Mouse (Mus musculus): ENCODE measurements at regions not wholly inside any gene's neighbourhood (a gene's known extent, or its start where the extent isn't known, plus 50 kb on each side); places are given as distances from the start of the nearest gene placed in this dataset.

DNA sequence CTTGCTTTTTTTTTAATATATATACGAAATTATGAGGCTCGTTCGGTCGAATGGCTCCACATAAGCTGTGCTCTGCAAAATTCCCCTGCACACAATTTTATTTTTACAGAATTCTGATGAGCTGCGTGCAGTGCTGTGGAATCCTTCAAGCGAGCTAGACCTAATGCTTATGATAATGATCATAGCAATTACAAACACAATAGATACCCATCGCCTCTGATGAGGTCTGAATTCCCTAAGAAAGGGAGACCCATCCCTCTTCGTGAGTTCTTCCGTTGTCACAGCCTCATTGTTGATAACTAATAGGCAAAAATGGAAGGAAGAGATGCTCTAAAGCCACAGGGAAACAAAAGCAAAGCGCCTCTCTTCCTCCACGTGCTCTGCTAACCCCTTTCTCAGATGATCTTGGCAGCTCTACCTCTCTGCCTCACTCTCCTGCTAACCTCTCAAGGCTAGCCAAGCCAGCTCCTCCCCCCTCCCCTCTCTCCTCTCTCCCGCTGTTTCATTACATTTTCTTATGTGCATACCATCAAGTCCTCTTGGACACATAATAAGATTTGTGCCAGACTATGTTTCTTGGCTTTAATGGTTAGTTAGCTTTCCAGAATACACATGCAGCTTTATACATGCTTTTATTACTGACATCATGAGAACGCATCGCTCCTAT is 367.7 kb upstream of the Adgrl2 start:
- CTCF ChIA-PET = no interaction called here

DNA sequence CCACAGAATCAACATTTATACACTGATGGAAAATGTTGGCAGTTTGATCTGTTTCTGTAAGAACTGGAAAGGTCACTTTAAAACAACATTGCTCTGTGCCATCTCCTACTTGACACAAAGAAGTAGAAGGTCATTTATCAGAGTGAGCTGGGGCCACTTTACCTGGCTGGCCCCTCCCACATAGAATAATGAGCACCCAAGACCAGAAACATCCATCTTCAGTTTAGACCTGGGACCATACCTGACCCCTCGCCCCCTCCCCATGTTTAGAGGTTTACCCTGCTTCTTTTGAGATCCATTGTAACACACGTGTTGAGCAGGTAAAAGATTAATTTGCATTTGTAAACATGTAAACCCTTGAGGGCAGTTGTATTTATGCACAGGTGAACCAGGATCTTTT is 366.8 kb upstream of the Adgrl2 start:
- CTCF ChIA-PET = no interaction called here

GRCm38 (mm10) chr3:149355362-149355761 is 365.0 kb upstream of the Adgrl2 start:
- CTCF ChIA-PET = interaction anchor here (0.7 kb wide), 1 partner anchor 88 kb away, joined by 8 read pairs; no protein-coding TSS in a partner anchor

- CTCF ChIA-PET = no interaction called here
Observed at GRCm38 (mm10) chr3:149353958-149354357, 363.6 kb upstream of the Adgrl2 start.

DNA sequence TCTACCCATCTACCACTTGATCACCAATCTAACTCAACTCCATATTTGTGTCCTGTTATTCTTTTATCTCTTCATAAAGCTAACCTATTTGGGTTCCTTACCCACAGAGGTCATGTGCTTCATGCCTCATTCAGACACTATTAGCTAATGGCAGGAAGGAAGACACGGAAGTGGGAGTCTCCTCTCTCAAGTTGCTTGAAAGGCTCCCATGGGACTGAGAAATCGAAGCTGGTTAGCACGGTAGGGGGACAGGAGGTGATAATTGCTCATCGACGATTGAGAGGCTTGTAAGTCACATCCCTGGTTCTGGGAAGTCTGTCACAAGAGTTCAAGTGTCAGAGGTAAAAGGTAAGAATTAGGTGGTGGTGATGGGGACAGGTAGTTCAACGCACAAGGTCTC is 362.2 kb upstream of the Adgrl2 start:
- CTCF ChIA-PET = no interaction called here

- CTCF ChIA-PET = interaction anchor here (1.1 kb wide), 1 partner anchor 86 kb away, joined by 3 read pairs; no protein-coding TSS in a partner anchor
Observed at GRCm38 (mm10) chr3:149349731-149350130, 359.4 kb upstream of the Adgrl2 start.

DNA sequence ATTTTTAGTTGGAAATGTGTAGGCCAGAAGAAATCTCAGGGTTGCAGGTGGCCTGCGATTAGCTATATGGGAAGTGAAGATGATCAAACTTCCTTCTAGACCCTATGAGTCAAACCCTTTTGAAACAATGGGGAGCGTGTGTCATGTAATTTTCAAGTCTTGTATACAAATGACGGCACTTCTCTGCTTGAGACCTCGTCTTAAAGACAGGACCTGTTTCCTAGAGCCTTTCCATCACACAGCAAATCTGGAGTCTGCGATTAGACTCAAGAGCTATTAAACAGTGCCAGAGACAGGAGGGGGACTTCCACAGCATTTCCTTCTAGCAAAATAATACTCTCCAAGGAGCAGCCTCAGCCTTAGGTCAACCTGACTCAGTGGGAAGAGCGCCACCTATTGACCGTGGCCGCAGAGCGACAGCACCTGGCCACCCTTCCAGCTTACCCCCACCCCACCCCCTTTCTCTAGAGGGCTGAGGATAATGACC is 358.9 kb upstream of the Adgrl2 start:
- CTCF ChIA-PET = interaction anchor here (1.1 kb wide), 1 partner anchor 87 kb away, joined by 3 read pairs; no protein-coding TSS in a partner anchor

- CTCF ChIA-PET = no interaction called here
Observed at GRCm38 (mm10) chr3:149348459-149348971, 358.2 kb upstream of the Adgrl2 start.

GRCm38 (mm10) chr3:149347241-149347992 is 357.1 kb upstream of the Adgrl2 start:
- CTCF ChIA-PET = interaction anchor here (0.5 kb wide), 1 partner anchor 273 kb away, joined by 6 read pairs; no protein-coding TSS in a partner anchor

- CTCF ChIA-PET = no interaction called here
Observed at GRCm38 (mm10) chr3:149342511-149342910, 352.2 kb upstream of the Adgrl2 start.

GRCm38 (mm10) chr3:149339374-149339753 is 349.0 kb upstream of the Adgrl2 start:
- CTCF ChIA-PET = no interaction called here

DNA sequence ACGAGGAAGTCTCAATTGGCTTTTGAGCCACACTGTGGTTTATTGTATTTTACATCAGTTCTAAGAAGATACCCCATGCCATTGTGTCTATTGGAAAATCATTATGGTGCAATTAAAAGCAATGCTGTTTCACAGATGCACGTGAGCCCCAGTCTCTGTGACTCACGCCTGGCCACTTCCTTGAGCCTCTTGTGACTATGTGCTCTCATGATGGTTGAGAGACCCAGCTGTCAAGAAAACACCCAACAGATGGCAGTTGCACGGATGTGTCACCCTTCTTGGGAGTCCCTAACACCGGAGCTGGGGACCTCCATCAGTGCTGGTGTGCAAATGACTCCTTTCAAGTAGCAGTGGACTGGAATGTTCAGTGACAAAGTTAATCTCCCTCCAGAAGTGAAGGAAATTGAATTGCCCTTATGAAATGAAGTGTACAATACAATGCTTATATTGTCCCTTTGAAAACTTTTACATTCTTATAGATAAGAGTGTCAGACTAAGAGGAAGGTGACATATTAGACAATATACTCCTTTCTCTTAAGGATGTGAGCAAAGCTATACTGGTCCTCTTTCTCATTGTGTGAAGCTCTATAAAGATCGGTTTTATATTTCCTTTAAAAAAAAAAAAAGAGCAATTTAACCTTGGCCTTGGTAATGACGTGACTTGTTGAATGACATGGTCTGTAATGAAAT is 348.5 kb upstream of the Adgrl2 start:
- CTCF ChIA-PET = no interaction called here

GRCm38 (mm10) chr3:149335259-149335658 is 344.9 kb upstream of the Adgrl2 start:
- CTCF ChIA-PET = no interaction called here

GRCm38 (mm10) chr3:149333607-149334006 is 343.3 kb upstream of the Adgrl2 start:
- CTCF ChIA-PET = no interaction called here

- CTCF ChIA-PET = no interaction called here
Observed at GRCm38 (mm10) chr3:149333131-149333530, 342.8 kb upstream of the Adgrl2 start.

- CTCF ChIA-PET = interaction anchor here (0.5 kb wide), 1 partner anchor 636 kb away, joined by 4 read pairs; no protein-coding TSS in a partner anchor
Observed at GRCm38 (mm10) chr3:149332105-149332504, 341.8 kb upstream of the Adgrl2 start.

DNA sequence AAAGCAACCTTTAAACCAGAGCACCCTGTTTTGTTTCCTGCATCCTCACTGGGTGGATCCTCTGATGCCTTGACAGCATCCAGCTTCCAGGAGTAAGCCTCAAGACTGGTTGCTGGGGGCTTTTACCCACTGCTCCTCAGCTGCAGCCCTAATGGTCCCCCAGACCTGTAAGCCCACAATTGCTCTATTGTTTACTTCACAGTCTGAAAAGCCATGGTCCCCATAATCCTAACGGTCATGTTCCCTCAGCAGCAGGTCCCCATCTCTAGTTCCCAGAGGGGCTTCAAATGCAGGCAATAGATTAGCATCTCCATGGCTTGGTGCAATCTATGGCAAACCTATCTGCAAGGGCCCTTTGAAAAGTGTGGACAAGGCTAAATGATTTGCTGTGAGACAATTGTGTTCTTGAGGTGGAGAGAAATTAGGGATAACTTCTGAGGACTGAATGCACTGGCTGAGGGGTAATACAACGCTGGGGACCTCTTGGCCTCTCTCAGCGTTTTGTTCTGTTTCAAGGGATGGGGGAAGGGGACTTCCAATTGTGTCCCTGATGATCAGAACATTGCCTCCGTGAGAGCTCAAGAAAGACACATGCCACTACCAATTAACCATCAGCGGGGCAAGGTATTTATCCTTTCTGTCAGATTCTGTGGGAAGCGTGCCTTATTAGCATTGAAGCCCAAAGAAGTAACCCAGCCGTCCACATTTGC is 341.1 kb upstream of the Adgrl2 start:
- CTCF ChIA-PET = no interaction called here

DNA sequence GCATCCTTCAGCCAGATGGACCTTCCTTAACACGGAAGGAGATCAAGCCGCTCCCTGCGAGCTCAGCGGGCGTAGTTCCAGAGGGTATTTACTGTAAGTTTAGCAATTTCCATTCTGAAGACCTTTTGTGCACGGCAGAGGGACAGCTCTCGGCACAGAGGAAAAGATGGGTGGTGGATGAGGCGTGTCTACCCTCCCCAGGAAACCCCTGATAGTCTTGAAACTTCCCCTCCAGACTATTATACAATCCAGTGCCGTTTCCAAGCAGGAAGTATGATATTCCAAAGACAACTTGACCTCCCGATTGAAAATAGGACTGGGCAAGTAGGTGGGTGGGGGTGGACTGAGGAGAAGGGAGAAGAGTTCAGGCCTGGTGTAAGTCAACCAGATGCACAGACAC is 340.4 kb upstream of the Adgrl2 start:
- CTCF ChIA-PET = no interaction called here

DNA sequence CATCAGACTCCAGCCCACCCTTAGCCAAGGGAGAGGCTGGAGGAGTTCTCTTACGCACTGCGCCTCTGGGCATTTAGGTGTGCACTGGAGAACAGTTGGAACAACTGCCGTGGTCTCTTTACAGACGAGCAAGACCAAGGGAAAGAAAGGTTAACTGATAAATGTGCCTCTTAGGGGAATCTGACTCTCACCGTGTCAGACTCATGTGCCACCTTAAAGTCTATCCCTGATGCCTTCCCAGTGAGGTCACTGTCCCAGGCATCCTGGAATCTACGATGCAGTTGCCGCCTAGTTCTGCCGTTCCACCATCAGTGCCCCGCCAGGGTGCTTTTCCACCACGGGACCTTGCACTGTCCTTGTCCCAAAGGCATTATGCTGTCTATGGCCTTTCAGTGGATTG is 339.7 kb upstream of the Adgrl2 start:
- CTCF ChIA-PET = no interaction called here

GRCm38 (mm10) chr3:149329615-149330014 is 339.3 kb upstream of the Adgrl2 start:
- CTCF ChIA-PET = no interaction called here

GRCm38 (mm10) chr3:149326664-149327063 is 336.3 kb upstream of the Adgrl2 start:
- CTCF ChIA-PET = no interaction called here

- CTCF ChIA-PET = interaction anchor here (0.7 kb wide), 1 partner anchor 72 kb away, joined by 3 read pairs; no protein-coding TSS in a partner anchor
Observed at GRCm38 (mm10) chr3:149324088-149324487, 333.7 kb upstream of the Adgrl2 start.

All from spleen, embryonic (tissue).